Mouse (Mus musculus): ENCODE data around the gene Foxa3. TPM values are rescaled to one million over a fixed set of nuclear protein-coding genes. Genes with fewer than 3 reads are reported as not detected.
A peak's percentile ranks its signal among the peaks of the same experiment; 100 is the strongest.
"Not testable (repeated sequence)": the region's sequence is repeated elsewhere in the genome, so short reads cannot be mapped to it uniquely, and the experiment has no call there.

Foxa3 gene
- 0.49 and 0.70 TPM in 2 replicates for polyA plus RNA-seq (2015; fragmentation: Nextera tagmentation; extraction: Ambion mirVana)

DNA sequence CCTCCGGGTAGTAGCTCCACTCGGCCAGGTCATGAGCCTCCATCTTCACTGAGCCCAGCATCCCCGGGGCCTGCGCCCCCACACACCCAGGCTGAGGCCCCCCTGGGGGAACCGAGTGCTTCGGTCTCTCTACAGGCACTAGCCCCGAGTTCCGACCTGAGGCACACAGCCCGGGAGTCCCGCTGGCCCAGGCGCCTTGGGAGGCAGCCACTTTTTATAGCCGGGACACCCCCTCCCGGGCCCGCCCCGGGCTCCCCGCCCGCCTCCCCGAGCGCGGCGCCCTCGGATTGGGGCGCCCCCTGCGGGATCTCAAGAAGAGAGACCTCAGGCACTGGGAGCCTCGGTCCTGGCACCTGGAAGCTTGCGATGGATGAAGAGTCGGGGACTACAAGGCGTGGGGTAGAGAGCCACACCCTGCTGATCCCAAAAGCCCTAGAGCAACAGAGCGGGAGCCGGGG lies at the start of gene Foxa3:
Foxa3 (minus strand) TSS at position 182 of the 458 bp plus-strand sequence.
- H3K36me3 ChIP-seq (ENCODE audit: insufficient read depth, low read length), result no peaks in the 10 kb centered on the region
- peak within 1 kb of the TSS; percentile 88 for H3K4me3 ChIP-seq (ENCODE audit: low read depth, low read length)
- no peaks in the 10 kb centered on the region for H3K9me3 ChIP-seq (ENCODE audit: low read length)
- peak within 1 kb of the TSS; percentile 85 for H3K4me2 ChIP-seq (replicated peaks; ENCODE audit: low read depth, low read length)
- H3K9ac ChIP-seq (replicated peaks; ENCODE audit: low read depth), result peak within 1 kb of the TSS; percentile 62
- DNase-seq (ENCODE audit: low spot score) (peak; percentile 61), ATAC-seq (peak; percentile 46)
- 3% methylated on average over 30 of the region's 30 CpGs for WGBS
- peaks cover 15% of the 10 kb centered on the region for H3K27me3 ChIP-seq (replicated peaks; ENCODE audit: insufficient read depth, low read length)
- TF ChIP-seq EP300 (IDR thresholded peaks at IDR 0.05) (no peak), CTCF (IDR thresholded peaks at IDR 0.05) (peak; percentile 51)
- H3K4me1 ChIP-seq (ENCODE audit: insufficient read depth, low read depth, low read length), result no peaks in the 10 kb centered on the region; the same call in 1 of the 2 replicates
- peak within 1 kb of the TSS; percentile 57; the same call in 1 of the 2 replicates for H3K27ac ChIP-seq (ENCODE audit: low read length)

DNA sequence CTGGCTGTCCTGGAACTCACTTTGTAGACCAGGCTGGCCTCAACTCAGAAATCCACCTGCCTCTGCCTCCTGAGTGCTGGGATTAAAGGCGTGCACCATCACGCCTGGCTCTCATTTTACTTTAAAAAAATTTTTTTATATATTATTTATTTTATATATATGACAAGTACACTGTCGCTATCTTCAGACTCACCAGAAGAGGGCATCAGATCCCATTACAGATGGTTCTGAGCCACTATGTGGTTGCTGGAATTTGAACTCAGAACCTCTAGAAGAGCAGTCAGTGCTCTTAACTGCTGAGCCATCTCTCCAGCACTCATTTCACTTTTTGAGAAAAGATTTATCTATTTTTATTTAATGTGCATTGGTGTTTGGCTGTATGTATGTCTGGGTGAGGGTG lies 47.7 kb upstream of the Foxa3 start:
- not testable (repeated sequence) for H3K4me2 ChIP-seq (replicated peaks; ENCODE audit: low read depth, low read length); H3K9me3 ChIP-seq (ENCODE audit: low read length); H3K9ac ChIP-seq (replicated peaks; ENCODE audit: low read depth); H3K27ac ChIP-seq (ENCODE audit: low read length); H3K4me1 ChIP-seq (ENCODE audit: insufficient read depth, low read depth, low read length); DNase-seq (ENCODE audit: low spot score); H3K36me3 ChIP-seq (ENCODE audit: insufficient read depth, low read length); ATAC-seq; H3K4me3 ChIP-seq (ENCODE audit: low read depth, low read length); H3K27me3 ChIP-seq (replicated peaks; ENCODE audit: insufficient read depth, low read length)
- TF ChIP-seq CTCF (IDR thresholded peaks at IDR 0.05), result peak; percentile 47
- WGBS, result 51% methylated on average over 3 of the region's 3 CpGs

DNA sequence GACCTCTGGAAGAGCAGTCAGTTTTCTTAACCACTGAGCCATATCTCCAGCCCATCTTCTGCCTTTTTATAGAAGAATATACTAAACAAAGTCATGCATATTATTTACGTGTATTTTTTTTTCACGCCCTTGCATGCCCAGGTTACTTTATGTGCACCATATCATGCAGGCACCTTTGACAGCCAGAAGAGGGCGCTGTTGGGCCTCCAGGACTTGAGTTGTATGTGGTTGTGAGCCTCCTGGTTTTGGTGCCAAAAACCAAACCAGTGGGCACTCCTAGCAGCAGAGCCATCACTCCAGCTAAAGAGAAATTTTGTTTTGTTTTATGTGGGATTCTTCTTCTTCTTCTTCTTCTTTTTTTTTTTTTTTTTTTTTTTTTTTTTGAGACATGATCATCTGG lies 46.2 kb upstream of the Foxa3 start:
- ATAC-seq, result no peak
- peak; percentile 68 for TF ChIP-seq CTCF (IDR thresholded peaks at IDR 0.05)
- no peak for TF ChIP-seq EP300 (IDR thresholded peaks at IDR 0.05)
- Histone ChIP-seq H3K9ac (replicated peaks; ENCODE audit: low read depth) (no peak overlapping the region), H3K27me3 (replicated peaks; ENCODE audit: insufficient read depth, low read length) (peaks cover 10% of the 10 kb centered on the region), H3K4me3 (ENCODE audit: low read depth, low read length) (no peak overlapping the region), H3K27ac (ENCODE audit: low read length) (no peak overlapping the region), H3K9me3 (ENCODE audit: low read length) (no peaks in the 10 kb centered on the region), H3K36me3 (ENCODE audit: insufficient read depth, low read length) (no peaks in the 10 kb centered on the region), H3K4me1 (ENCODE audit: insufficient read depth, low read depth, low read length) (no peaks in the 10 kb centered on the region), H3K4me2 (replicated peaks; ENCODE audit: low read depth, low read length) (no peak overlapping the region)
- peak; percentile 47 for DNase-seq (ENCODE audit: low spot score)
- 45% methylated on average over 3 of the region's 3 CpGs for WGBS

DNA sequence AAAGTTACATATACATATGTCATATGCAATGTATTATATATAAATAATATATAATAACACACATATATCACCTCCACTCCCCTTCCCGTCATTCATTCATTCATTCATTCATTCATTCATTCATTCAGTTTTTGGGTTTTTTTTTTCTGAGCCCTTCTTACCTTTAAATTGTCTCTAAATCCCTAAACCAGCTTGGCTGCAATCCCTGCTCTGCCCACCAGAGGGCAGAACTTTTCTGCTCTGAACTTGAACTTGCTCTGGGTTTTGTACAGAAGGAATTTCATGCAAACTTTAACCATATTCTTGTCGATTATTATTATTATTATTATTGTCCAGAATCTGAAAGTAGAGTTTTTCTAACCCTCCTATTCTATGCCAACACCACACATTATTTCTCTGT lies 45.4 kb upstream of the Foxa3 start:
- ATAC-seq (no peak), DNase-seq (ENCODE audit: low spot score) (peak; percentile 73)
- no peaks in the 10 kb centered on the region for H3K36me3 ChIP-seq (ENCODE audit: insufficient read depth, low read length)
- H3K9ac ChIP-seq (replicated peaks; ENCODE audit: low read depth), result no peak overlapping the region
- H3K4me1 ChIP-seq (ENCODE audit: insufficient read depth, low read depth, low read length), result no peaks in the 10 kb centered on the region
- no peak overlapping the region for H3K4me2 ChIP-seq (replicated peaks; ENCODE audit: low read depth, low read length)
- H3K4me3 ChIP-seq (ENCODE audit: low read depth, low read length), result no peak overlapping the region
- TF ChIP-seq CTCF (IDR thresholded peaks at IDR 0.05), result peak; percentile 85
- TF ChIP-seq EP300 (IDR thresholded peaks at IDR 0.05), result no peak
- peaks cover 10% of the 10 kb centered on the region for H3K27me3 ChIP-seq (replicated peaks; ENCODE audit: insufficient read depth, low read length)
- 5% methylated on average over 2 of the region's 2 CpGs for WGBS
- H3K9me3 ChIP-seq (ENCODE audit: low read length), result no peaks in the 10 kb centered on the region
- no peak overlapping the region for H3K27ac ChIP-seq (ENCODE audit: low read length)

DNA sequence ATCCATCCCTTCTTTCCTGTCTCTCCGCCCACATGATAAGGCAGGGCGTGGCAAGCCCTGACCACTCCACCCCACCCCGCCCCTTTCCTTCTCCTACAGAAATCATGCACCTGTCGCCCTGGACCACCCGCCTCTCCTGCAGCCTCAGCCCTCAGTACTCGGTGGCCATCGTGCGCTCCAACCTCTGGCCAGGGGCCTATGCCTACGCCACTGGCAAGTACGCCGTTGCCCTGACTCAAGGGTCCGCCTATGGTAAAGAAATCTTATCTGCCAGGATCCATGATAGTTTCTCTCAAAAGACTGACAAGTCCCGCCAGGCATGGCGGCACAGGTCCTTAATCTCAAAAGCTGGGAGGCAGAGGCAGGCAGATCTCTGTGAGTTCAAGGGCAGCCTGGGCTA lies 44.6 kb upstream of the Foxa3 start:
- peaks cover 10% of the 10 kb centered on the region for H3K27me3 ChIP-seq (replicated peaks; ENCODE audit: insufficient read depth, low read length)
- 49% methylated on average over 12 of the region's 14 CpGs for WGBS
- no peak for ATAC-seq
- H3K27ac ChIP-seq (ENCODE audit: low read length), result no peak overlapping the region
- DNase-seq (ENCODE audit: low spot score), result no peak
- H3K9me3 ChIP-seq (ENCODE audit: low read length), result no peaks in the 10 kb centered on the region
- H3K4me2 ChIP-seq (replicated peaks; ENCODE audit: low read depth, low read length), result no peak overlapping the region
- H3K9ac ChIP-seq (replicated peaks; ENCODE audit: low read depth), result no peak overlapping the region
- H3K36me3 ChIP-seq (ENCODE audit: insufficient read depth, low read length), result no peaks in the 10 kb centered on the region
- H3K4me1 ChIP-seq (ENCODE audit: insufficient read depth, low read depth, low read length), result no peaks in the 10 kb centered on the region
- TF ChIP-seq CTCF (IDR thresholded peaks at IDR 0.05), result no peak
- H3K4me3 ChIP-seq (ENCODE audit: low read depth, low read length), result no peak overlapping the region

DNA sequence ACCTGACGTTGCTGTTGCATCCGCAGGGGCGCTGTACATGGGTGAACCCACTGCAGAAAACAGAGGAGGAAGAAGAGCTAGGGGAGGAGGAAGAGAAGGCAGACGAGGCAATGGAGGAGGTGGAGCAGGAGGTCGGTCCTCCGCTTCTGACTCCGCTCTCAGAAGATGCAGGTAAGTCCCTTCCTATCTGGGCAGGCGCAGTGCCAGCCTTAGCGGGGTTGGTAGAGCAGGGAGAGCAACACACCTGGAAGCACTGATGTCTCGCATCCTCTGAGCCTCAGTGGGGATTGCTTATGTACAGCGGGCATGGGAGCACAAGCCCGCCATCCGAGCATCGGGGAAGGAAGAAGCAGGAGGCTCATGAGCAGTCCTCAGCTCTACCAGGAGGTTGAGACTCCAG lies 43.7 kb upstream of the Foxa3 start:
- ATAC-seq, result no peak
- no peak for TF ChIP-seq EP300 (IDR thresholded peaks at IDR 0.05)
- TF ChIP-seq CTCF (IDR thresholded peaks at IDR 0.05), result no peak
- peaks cover 10% of the 10 kb centered on the region for H3K27me3 ChIP-seq (replicated peaks; ENCODE audit: insufficient read depth, low read length)
- no peaks in the 10 kb centered on the region for H3K36me3 ChIP-seq (ENCODE audit: insufficient read depth, low read length)
- no peaks in the 10 kb centered on the region for H3K4me1 ChIP-seq (ENCODE audit: insufficient read depth, low read depth, low read length)
- no peak overlapping the region for H3K4me2 ChIP-seq (replicated peaks; ENCODE audit: low read depth, low read length)
- H3K27ac ChIP-seq (ENCODE audit: low read length), result no peak overlapping the region
- no peak for DNase-seq (ENCODE audit: low spot score)
- 31% methylated on average over 14 of the region's 14 CpGs for WGBS
- no peak overlapping the region for H3K4me3 ChIP-seq (ENCODE audit: low read depth, low read length)
- no peaks in the 10 kb centered on the region for H3K9me3 ChIP-seq (ENCODE audit: low read length)
- no peak overlapping the region for H3K9ac ChIP-seq (replicated peaks; ENCODE audit: low read depth)

DNA sequence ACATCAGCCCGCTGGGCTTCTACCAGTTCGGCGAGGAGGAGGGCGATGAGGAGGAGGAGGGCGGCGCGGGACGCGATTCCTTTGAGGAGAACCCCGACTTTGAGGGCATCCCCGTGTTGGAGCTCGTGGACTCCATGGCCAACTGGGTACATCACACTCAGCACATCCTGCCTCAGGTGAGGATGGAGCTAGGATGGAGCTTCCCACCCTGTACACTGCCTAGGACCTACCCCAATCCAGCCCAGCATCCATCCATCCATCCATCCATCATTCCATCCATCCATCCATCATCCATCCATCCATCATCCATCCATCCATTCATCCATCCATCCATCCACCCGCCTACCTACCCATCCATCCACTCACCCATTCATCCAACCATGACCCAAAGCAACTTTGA lies 42.6 kb upstream of the Foxa3 start:
- H3K4me3 ChIP-seq (ENCODE audit: low read depth, low read length), result no peak overlapping the region
- no peaks in the 10 kb centered on the region for H3K4me1 ChIP-seq (ENCODE audit: insufficient read depth, low read depth, low read length)
- H3K36me3 ChIP-seq (ENCODE audit: insufficient read depth, low read length), result no peaks in the 10 kb centered on the region
- 52% methylated on average over 13 of the region's 13 CpGs for WGBS
- H3K27ac ChIP-seq (ENCODE audit: low read length), result no peak overlapping the region
- TF ChIP-seq EP300 (IDR thresholded peaks at IDR 0.05) (no peak), CTCF (IDR thresholded peaks at IDR 0.05) (no peak)
- H3K4me2 ChIP-seq (replicated peaks; ENCODE audit: low read depth, low read length), result no peak overlapping the region
- no peak for DNase-seq (ENCODE audit: low spot score)
- no peak overlapping the region for H3K9ac ChIP-seq (replicated peaks; ENCODE audit: low read depth)
- peaks cover 10% of the 10 kb centered on the region for H3K27me3 ChIP-seq (replicated peaks; ENCODE audit: insufficient read depth, low read length)
- no peak for ATAC-seq
- H3K9me3 ChIP-seq (ENCODE audit: low read length), result no peaks in the 10 kb centered on the region
